Mouse (Mus musculus) heart, postnatal 4 days (tissue): ENCODE results near the gene Shroom2. TPM values are rescaled to one million over a fixed set of nuclear protein-coding genes. Genes with fewer than 3 reads are reported as not detected.
"Not testable (repeated sequence)": the region's sequence is repeated elsewhere in the genome, so short reads cannot be mapped to it uniquely, and the experiment has no call there.

Source experiments
- DNase-seq: peaks from one replicate; pipeline ENCODE4 v3.0.0; 2021
- total RNA-seq, 2 experiments: library from RNA; stranded (reverse); gene quantifications; 2 replicates each; pipeline ENCODE4 v1.2.3; 2021

The Shroom2 gene
- 10 to 100 TPM; 10.3 to 12.7 TPM for total RNA-seq

GRCm38 (mm10) chrX:152768891-152769599 is at the start of gene Shroom2:
Gene Shroom2, minus strand, starts transcription at chrX:152769465.
- peak; percentile 26 for DNase-seq

- DNase-seq: peak; percentile 5
Observed at GRCm38 (mm10) chrX:152818996-152819395, 49.7 kb upstream of the Shroom2 start.

GRCm38 (mm10) chrX:152813339-152813738 is 44.1 kb upstream of the Shroom2 start:
- no peak for DNase-seq

- no peak for DNase-seq
Observed at GRCm38 (mm10) chrX:152805317-152805716, 36.1 kb upstream of the Shroom2 start.

GRCm38 (mm10) chrX:152788611-152789010 is 19.3 kb upstream of the Shroom2 start:
- no peak for DNase-seq

- no peak for DNase-seq
Observed at GRCm38 (mm10) chrX:152788129-152788528, 18.9 kb upstream of the Shroom2 start.

- DNase-seq: peak; percentile 13
Observed at GRCm38 (mm10) chrX:152781720-152782403, 12.6 kb upstream of the Shroom2 start, which contains the start of gene Gpr143. Gene Gpr143, plus strand, starts transcription at chrX:152781921.

GRCm38 (mm10) chrX:152769600-152770157 is 414 bp upstream of the Shroom2 start:
- peak; percentile 72 for DNase-seq

GRCm38 (mm10) chrX:152764171-152764570 is 5.1 kb downstream of the Shroom2 start:
- no peak for DNase-seq

GRCm38 (mm10) chrX:152762855-152763254 is 6.4 kb downstream of the Shroom2 start:
- no peak for DNase-seq

- no peak for DNase-seq
Observed at GRCm38 (mm10) chrX:152762437-152762836, 6.8 kb downstream of the Shroom2 start.

GRCm38 (mm10) chrX:152756293-152756692 is 13.0 kb downstream of the Shroom2 start:
- no peak for DNase-seq

GRCm38 (mm10) chrX:152755819-152756218 is 13.4 kb downstream of the Shroom2 start:
- no peak for DNase-seq

GRCm38 (mm10) chrX:152745925-152746324 is 23.3 kb downstream of the Shroom2 start:
- no peak for DNase-seq

GRCm38 (mm10) chrX:152743642-152744041 is 25.6 kb downstream of the Shroom2 start:
- no peak for DNase-seq

- DNase-seq: no peak
Observed at GRCm38 (mm10) chrX:152738759-152739368, 30.4 kb downstream of the Shroom2 start.

GRCm38 (mm10) chrX:152738191-152738590 is 31.1 kb downstream of the Shroom2 start:
- no peak for DNase-seq

GRCm38 (mm10) chrX:152735283-152735682 is 34.0 kb downstream of the Shroom2 start:
- no peak for DNase-seq

GRCm38 (mm10) chrX:152716693-152717092 is 52.6 kb downstream of the Shroom2 start:
- DNase-seq: no peak

GRCm38 (mm10) chrX:152710715-152711114 is 58.5 kb downstream of the Shroom2 start:
- not testable (repeated sequence) for DNase-seq

- DNase-seq: no peak
Observed at GRCm38 (mm10) chrX:152708359-152708758, 60.9 kb downstream of the Shroom2 start.

- DNase-seq: peak; percentile 49
Observed at GRCm38 (mm10) chrX:152705397-152705796, 63.9 kb downstream of the Shroom2 start.

GRCm38 (mm10) chrX:152703624-152704023 is 65.6 kb downstream of the Shroom2 start:
- DNase-seq: peak; percentile 22
